Mouse (Mus musculus): ENCODE measurements around the gene Cdh7. TPM values are rescaled to one million over a fixed set of nuclear protein-coding genes. Genes with fewer than 3 reads are reported as not detected.

The Cdh7 gene
- polyA plus RNA-seq, 1 experiment: not detected

- Histone ChIP-seq H3K79me2 (ENCODE audit: control insufficient read depth, insufficient read depth) (no peaks in the 10 kb centered on the region), H3ac (ENCODE audit: control insufficient read depth, insufficient read length) (no peak overlapping the region), H3K4me2 (ENCODE audit: low read depth) (no peak overlapping the region), H3K36me3 (ENCODE audit: control insufficient read depth, insufficient read depth) (no peaks in the 10 kb centered on the region), H3K4me3 (no peak overlapping the region), H3K27me3 (ENCODE audit: control insufficient read depth, insufficient read depth, insufficient read length) (no peaks in the 10 kb centered on the region)
- TF ChIP-seq CEBPB (IDR thresholded peaks at IDR 0.05; ENCODE audit: insufficient read depth, poor library complexity, severe bottlenecking) (no peak), REST (IDR thresholded peaks at IDR 0.05; ENCODE audit: insufficient read depth, insufficient read length) (no peak), MYOG (IDR thresholded peaks at IDR 0.05; ENCODE audit: control insufficient read depth in 1 of 3, insufficient read depth in 1 of 3, insufficient read length in 2 of 3, low read depth in 2 of 3) (no peak), MYOD1 (IDR thresholded peaks at IDR 0.05; ENCODE audit: control insufficient read depth in 1 of 3, insufficient read length in 2 of 3, low read depth in 2 of 3) (no peak), POLR2AphosphoS2 (IDR thresholded peaks at IDR 0.05; ENCODE audit: insufficient read length, low read depth) (no peak), MAX (IDR thresholded peaks at IDR 0.05; ENCODE audit: low read depth) (no peak), USF1 (IDR thresholded peaks at IDR 0.05; ENCODE audit: low read depth) (no peak), SRF (IDR thresholded peaks at IDR 0.05; ENCODE audit: control insufficient read depth, insufficient read length, low read depth) (no peak), POLR2A (IDR thresholded peaks at IDR 0.05; ENCODE audit: insufficient read length, low read depth) (no peak), E2F4 (IDR thresholded peaks at IDR 0.05; ENCODE audit: insufficient read depth) (no peak), TCF12 (IDR thresholded peaks at IDR 0.05; ENCODE audit: insufficient read depth, poor library complexity, severe bottlenecking) (no peak), TCF3 (IDR thresholded peaks at IDR 0.05; ENCODE audit: insufficient read length, low read depth) (no peak)
These were observed 11.7 kb downstream of the Cdh7 start for GRCm38 (mm10) chr1:109993906-109994305.

GRCm38 (mm10) chr1:110004451-110004850 lies 22.2 kb downstream of the Cdh7 start:
- TF ChIP-seq MAX (IDR thresholded peaks at IDR 0.05; ENCODE audit: low read depth): no peak
- no peak for TF ChIP-seq MYOG (IDR thresholded peaks at IDR 0.05; ENCODE audit: control insufficient read depth in 1 of 3, insufficient read depth in 1 of 3, insufficient read length in 2 of 3, low read depth in 2 of 3)
- TF ChIP-seq E2F4 (IDR thresholded peaks at IDR 0.05; ENCODE audit: insufficient read depth): no peak
- TF ChIP-seq MYOD1 (IDR thresholded peaks at IDR 0.05; ENCODE audit: control insufficient read depth in 1 of 3, insufficient read length in 2 of 3, low read depth in 2 of 3): no peak
- no peak for TF ChIP-seq CEBPB (IDR thresholded peaks at IDR 0.05; ENCODE audit: insufficient read depth, poor library complexity, severe bottlenecking)
- no peak for TF ChIP-seq SRF (IDR thresholded peaks at IDR 0.05; ENCODE audit: control insufficient read depth, insufficient read length, low read depth)
- TF ChIP-seq POLR2AphosphoS2 (IDR thresholded peaks at IDR 0.05; ENCODE audit: insufficient read length, low read depth): no peak
- no peak for TF ChIP-seq TCF12 (IDR thresholded peaks at IDR 0.05; ENCODE audit: insufficient read depth, poor library complexity, severe bottlenecking)
- no peak for TF ChIP-seq REST (IDR thresholded peaks at IDR 0.05; ENCODE audit: insufficient read depth, insufficient read length)
- no peak for TF ChIP-seq TCF3 (IDR thresholded peaks at IDR 0.05; ENCODE audit: insufficient read length, low read depth)
- TF ChIP-seq USF1 (IDR thresholded peaks at IDR 0.05; ENCODE audit: low read depth): no peak
- TF ChIP-seq POLR2A (IDR thresholded peaks at IDR 0.05; ENCODE audit: insufficient read length, low read depth): no peak
- Histone ChIP-seq H3K4me2 (ENCODE audit: low read depth) (no peak overlapping the region), H3K36me3 (ENCODE audit: control insufficient read depth, insufficient read depth) (no peaks in the 10 kb centered on the region), H3K27me3 (ENCODE audit: control insufficient read depth, insufficient read depth, insufficient read length) (no peaks in the 10 kb centered on the region), H3ac (ENCODE audit: control insufficient read depth, insufficient read length) (no peak overlapping the region), H3K4me3 (no peak overlapping the region), H3K79me2 (ENCODE audit: control insufficient read depth, insufficient read depth) (no peaks in the 10 kb centered on the region)

- no peaks in the 10 kb centered on the region for H3K79me2 ChIP-seq (ENCODE audit: control insufficient read depth, insufficient read depth)
- no peaks in the 10 kb centered on the region for H3K36me3 ChIP-seq (ENCODE audit: control insufficient read depth, insufficient read depth)
- TF ChIP-seq REST (IDR thresholded peaks at IDR 0.05; ENCODE audit: insufficient read depth, insufficient read length) (no peak), MAX (IDR thresholded peaks at IDR 0.05; ENCODE audit: low read depth) (no peak), SRF (IDR thresholded peaks at IDR 0.05; ENCODE audit: control insufficient read depth, insufficient read length, low read depth) (no peak), CEBPB (IDR thresholded peaks at IDR 0.05; ENCODE audit: insufficient read depth, poor library complexity, severe bottlenecking) (no peak), TCF3 (IDR thresholded peaks at IDR 0.05; ENCODE audit: insufficient read length, low read depth) (no peak), POLR2AphosphoS2 (IDR thresholded peaks at IDR 0.05; ENCODE audit: insufficient read length, low read depth) (no peak), TCF12 (IDR thresholded peaks at IDR 0.05; ENCODE audit: insufficient read depth, poor library complexity, severe bottlenecking) (no peak), E2F4 (IDR thresholded peaks at IDR 0.05; ENCODE audit: insufficient read depth) (no peak), USF1 (IDR thresholded peaks at IDR 0.05; ENCODE audit: low read depth) (no peak), POLR2A (IDR thresholded peaks at IDR 0.05; ENCODE audit: insufficient read length, low read depth) (no peak), MYOD1 (IDR thresholded peaks at IDR 0.05; ENCODE audit: control insufficient read depth in 1 of 3, insufficient read length in 2 of 3, low read depth in 2 of 3) (no peak), MYOG (IDR thresholded peaks at IDR 0.05; ENCODE audit: control insufficient read depth in 1 of 3, insufficient read depth in 1 of 3, insufficient read length in 2 of 3, low read depth in 2 of 3) (no peak)
- H3K4me3 ChIP-seq: no peak overlapping the region
- H3K27me3 ChIP-seq (ENCODE audit: control insufficient read depth, insufficient read depth, insufficient read length): no peaks in the 10 kb centered on the region
- no peak overlapping the region for H3K4me2 ChIP-seq (ENCODE audit: low read depth)
- no peak overlapping the region for H3ac ChIP-seq (ENCODE audit: control insufficient read depth, insufficient read length)
These were observed 22.8 kb downstream of the Cdh7 start for GRCm38 (mm10) chr1:110005038-110005437.

- Histone ChIP-seq H3K4me3 (no peak overlapping the region), H3K4me2 (ENCODE audit: low read depth) (no peak overlapping the region), H3K36me3 (ENCODE audit: control insufficient read depth, insufficient read depth) (no peaks in the 10 kb centered on the region), H3ac (ENCODE audit: control insufficient read depth, insufficient read length) (no peak overlapping the region), H3K79me2 (ENCODE audit: control insufficient read depth, insufficient read depth) (no peaks in the 10 kb centered on the region), H3K27me3 (ENCODE audit: control insufficient read depth, insufficient read depth, insufficient read length) (no peaks in the 10 kb centered on the region)
- TF ChIP-seq REST (IDR thresholded peaks at IDR 0.05; ENCODE audit: insufficient read depth, insufficient read length): no peak
These were observed 29.9 kb downstream of the Cdh7 start for GRCm38 (mm10) chr1:110012153-110012552.

- H3K27me3 ChIP-seq (ENCODE audit: control insufficient read depth, insufficient read depth, insufficient read length): no peaks in the 10 kb centered on the region
- TF ChIP-seq E2F4 (IDR thresholded peaks at IDR 0.05; ENCODE audit: insufficient read depth) (no peak), TCF3 (IDR thresholded peaks at IDR 0.05; ENCODE audit: insufficient read length, low read depth) (no peak), POLR2A (IDR thresholded peaks at IDR 0.05; ENCODE audit: insufficient read length, low read depth) (no peak), TCF12 (IDR thresholded peaks at IDR 0.05; ENCODE audit: insufficient read depth, poor library complexity, severe bottlenecking) (no peak), MAX (IDR thresholded peaks at IDR 0.05; ENCODE audit: low read depth) (no peak), POLR2AphosphoS2 (IDR thresholded peaks at IDR 0.05; ENCODE audit: insufficient read length, low read depth) (no peak), MYOG (IDR thresholded peaks at IDR 0.05; ENCODE audit: control insufficient read depth in 1 of 3, insufficient read depth in 1 of 3, insufficient read length in 2 of 3, low read depth in 2 of 3) (no peak), REST (IDR thresholded peaks at IDR 0.05; ENCODE audit: insufficient read depth, insufficient read length) (no peak), SRF (IDR thresholded peaks at IDR 0.05; ENCODE audit: control insufficient read depth, insufficient read length, low read depth) (no peak), MYOD1 (IDR thresholded peaks at IDR 0.05; ENCODE audit: control insufficient read depth in 1 of 3, insufficient read length in 2 of 3, low read depth in 2 of 3) (no peak), CEBPB (IDR thresholded peaks at IDR 0.05; ENCODE audit: insufficient read depth, poor library complexity, severe bottlenecking) (no peak), USF1 (IDR thresholded peaks at IDR 0.05; ENCODE audit: low read depth) (no peak)
- H3K4me3 ChIP-seq: no peak overlapping the region
- H3K4me2 ChIP-seq (ENCODE audit: low read depth): no peak overlapping the region
- H3ac ChIP-seq (ENCODE audit: control insufficient read depth, insufficient read length): no peak overlapping the region
- no peaks in the 10 kb centered on the region for H3K79me2 ChIP-seq (ENCODE audit: control insufficient read depth, insufficient read depth)
- H3K36me3 ChIP-seq (ENCODE audit: control insufficient read depth, insufficient read depth): no peaks in the 10 kb centered on the region
These were observed 74.1 kb downstream of the Cdh7 start for GRCm38 (mm10) chr1:110056317-110056716.

All from myocyte (in vitro differentiated cells).